Mouse (Mus musculus) MEL (cell line): ENCODE results near the gene Huwe1. TPM values are rescaled to one million over a fixed set of nuclear protein-coding genes. Genes with fewer than 3 reads are reported as not detected.

Experiments used
- BHLHE40 ChIP-seq: IDR thresholded peaks from 2 replicates; pipeline ENCODE4 v1.6.1; 2012; ENCODE audit warnings: low read depth, mild to moderate bottlenecking, inconsistent platforms, low read length, improper control_type of control experiment, borderline replicate concordance
- HCFC1 ChIP-seq: IDR thresholded peaks from 2 replicates; pipeline ENCODE4 v1.6.1; 2012; ENCODE audit warnings: low read depth, mild to moderate bottlenecking, inconsistent platforms, low read length, improper control_type of control experiment, moderate library complexity
- MAX ChIP-seq: IDR thresholded peaks from 2 replicates; pipeline ENCODE4 v1.6.1; 2011; ENCODE audit warnings: low read length, improper control_type of control experiment
- MXI1 ChIP-seq: IDR thresholded peaks from 2 replicates; pipeline ENCODE4 v1.6.1; 2011; ENCODE audit warnings: mild to moderate bottlenecking, low read depth, low read length, improper control_type of control experiment
- ZNF384 ChIP-seq: IDR thresholded peaks from 2 replicates; pipeline ENCODE4 v1.6.1; 2012; ENCODE audit warnings: low read depth, mild to moderate bottlenecking, inconsistent platforms, low read length, improper control_type of control experiment
- polyA plus RNA-seq, 2 experiments: library from polyadenylated mRNA; stranded (reverse) in 1 of 2; unstranded in 1 of 2; fragments of >175 nt in 1 of 2; fragments of >200 nt in 1 of 2; gene quantifications; 2 replicates each; pipeline versions ENCODE4 v1.2.1 to v1.2.4; 2012; ENCODE audit warnings: low replicate concordance in 2 of 2, low read depth in 1 of 2; ENCODE audit not compliant: insufficient read length in 2 of 2, insufficient read depth in 1 of 2, missing spikeins in 1 of 2
- total RNA-seq: library from RNA; depleted of rRNA; stranded (reverse); fragments of 300-350 nt; gene quantifications from 2 replicates; pipeline ENCODE4 v1.2.3, GENCODE M21; 2012; rRNA removed

The Huwe1 gene
- total and polyA plus RNA-seq, 3 experiments, result 132 to 528 (median 345) TPM

- TF ChIP-seq BHLHE40 (peak; percentile 61; the same call in 1 of the 2 replicates), HCFC1 (peak; percentile 53; the same call in 1 of the 2 replicates), MAX (peak; percentile 45; the same call in 1 of the 2 replicates), ZNF384 (peak; percentile 100), MXI1 (peak; percentile 61)
Measured at GRCm38 (mm10) chrX:151951181-151951580, 150.6 kb downstream of the Huwe1 start (continued).

Other genes starting within 250 kb of the Huwe1 start
- 193 and 208 TPM in 2 replicates for gene Hsd17b10, start 201.0 kb downstream of the Huwe1 start, total RNA-seq
- 100 to 1,000 TPM in 1 of 2 experiments, not detected in 1; 217 TPM for gene Hsd17b10, start 201.0 kb downstream of the Huwe1 start, polyA plus RNA-seq
- 5.3 and 7.7 TPM in 2 replicates for gene Ribc1, start 215.5 kb downstream of the Huwe1 start, total RNA-seq
- gene Ribc1, start 215.5 kb downstream of the Huwe1 start, polyA plus RNA-seq, result 1 to 10 TPM in 1 of 2 experiments, not detected in 1; 9.8 TPM
- gene Smc1a, start 215.6 kb downstream of the Huwe1 start, total RNA-seq, result 84.7 and 99.8 TPM in 2 replicates
- 100 to 1,000 TPM; 174 to 188 TPM for gene Smc1a, start 215.6 kb downstream of the Huwe1 start, polyA plus RNA-seq